Mouse (Mus musculus): ENCODE data around the gene Sds. TPM values are rescaled to one million over a fixed set of nuclear protein-coding genes. Genes with fewer than 3 reads are reported as not detected.
A peak's percentile ranks its signal among the peaks of the same experiment; 100 is the strongest.

Gene Sds
- polyA plus RNA-seq, 1 experiment = 5.2 TPM

DNA sequence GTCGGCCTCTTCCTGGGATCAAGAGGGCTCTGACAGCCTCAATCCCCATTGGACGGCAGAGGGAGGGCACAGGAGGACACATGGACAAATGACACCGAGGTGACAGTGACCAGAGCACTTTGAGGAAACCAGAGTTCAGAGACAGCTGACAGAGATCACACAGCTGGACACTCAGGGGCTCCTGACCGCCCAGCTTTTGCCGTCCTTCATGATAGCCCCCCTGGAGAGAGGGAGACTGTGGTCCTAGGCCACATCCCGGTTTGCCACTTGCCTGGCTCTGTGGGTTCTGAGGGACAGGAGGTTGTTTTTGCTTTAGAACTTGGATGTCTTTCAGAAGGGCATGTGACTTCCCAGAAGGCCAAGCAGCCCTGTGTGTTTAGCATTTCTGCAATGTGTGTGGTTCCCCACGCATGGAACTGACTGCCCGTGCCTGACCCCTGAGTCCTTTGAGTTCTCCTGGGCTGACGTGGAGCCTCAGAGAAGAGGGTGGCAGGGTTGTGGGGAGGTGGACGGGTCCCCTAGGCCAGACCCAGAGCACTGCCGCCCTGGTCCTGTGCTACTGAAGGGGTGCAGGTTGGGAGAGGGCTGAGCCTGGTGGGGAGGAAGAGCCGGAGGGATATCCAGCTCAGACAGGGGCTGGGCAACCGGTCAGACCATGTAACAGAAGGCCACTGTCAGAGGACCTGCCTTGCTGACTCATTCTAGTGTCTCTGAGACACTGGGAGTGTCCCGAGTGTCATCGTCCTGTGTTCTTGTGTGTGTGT is 40.1 kb downstream of the Sds start:
- Histone ChIP-seq H3K4me1 (ENCODE audit: control insufficient read depth, insufficient read depth, low read length) (peaks cover 1% of the 10 kb centered on the region; the same call in 1 of the 2 replicates), H3K27ac (ENCODE audit: control insufficient read depth, insufficient read depth, low read depth, low read length, poor library complexity) (peak overlapping the region; percentile 16), H3K4me3 (replicated peaks; ENCODE audit: control insufficient read depth, low read depth, low read length) (no peak overlapping the region)
- TF ChIP-seq CTCF (IDR thresholded peaks at IDR 0.05; ENCODE audit: control insufficient read depth, insufficient read depth, low read length) (no peak), POLR2A (IDR thresholded peaks at IDR 0.05; ENCODE audit: borderline replicate concordance, control insufficient read depth, low read depth, low read length) (no peak)
- 53% methylated on average over 15 of the region's 15 CpGs for WGBS

DNA sequence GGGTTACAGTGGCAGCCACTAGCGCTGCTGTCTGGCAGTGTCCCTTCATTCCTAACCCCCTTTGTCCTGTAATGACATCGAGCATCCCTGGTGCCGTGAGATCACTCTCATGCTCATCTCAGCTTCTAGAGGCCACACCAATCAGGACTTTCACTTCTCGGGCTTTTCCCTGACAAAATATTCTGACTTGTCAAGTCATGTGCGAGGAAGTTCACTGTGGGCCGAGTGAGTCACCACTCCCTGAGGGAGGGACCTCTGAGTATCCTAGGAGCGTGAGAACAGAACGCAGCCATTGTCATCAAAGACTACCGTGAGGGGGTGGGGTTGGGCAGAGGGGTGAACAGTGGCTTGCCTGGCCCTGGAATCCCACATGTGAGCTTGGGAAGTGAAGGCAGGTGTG is 41.2 kb downstream of the Sds start:
- 55% methylated on average over 9 of the region's 9 CpGs for WGBS
- peaks cover 1% of the 10 kb centered on the region; the same call in 1 of the 2 replicates for H3K4me1 ChIP-seq (ENCODE audit: control insufficient read depth, insufficient read depth, low read length)

DNA sequence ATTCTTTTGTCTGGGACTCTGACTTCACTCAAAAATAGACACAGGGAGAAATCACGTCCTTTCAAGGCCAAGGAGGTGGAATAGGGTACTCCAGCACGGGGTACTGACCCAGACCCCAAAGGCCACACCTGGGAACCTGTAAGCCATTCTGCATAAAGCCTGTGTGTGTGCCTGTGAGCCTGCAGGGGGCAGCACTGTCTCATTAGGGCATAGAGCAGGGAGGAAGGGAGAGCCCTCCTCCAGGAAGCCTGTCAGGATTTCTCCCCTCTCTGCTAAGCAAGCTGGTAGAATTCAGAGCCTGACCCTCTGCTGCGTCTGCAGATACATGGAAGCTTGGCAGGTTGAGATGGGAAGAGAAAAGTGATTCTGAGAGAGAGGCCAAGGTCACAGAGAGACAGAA is 46.3 kb downstream of the Sds start:
- H3K4me1 ChIP-seq (ENCODE audit: control insufficient read depth, insufficient read depth, low read length) = 0 out of 2 replicates have a peak, but pooled peaks cover 1% of the 10 kb centered on the region
- TF ChIP-seq POLR2A (IDR thresholded peaks at IDR 0.05; ENCODE audit: borderline replicate concordance, control insufficient read depth, low read depth, low read length) (no peak), CTCF (IDR thresholded peaks at IDR 0.05; ENCODE audit: control insufficient read depth, insufficient read depth, low read length) (peak; percentile 76)
- no peak overlapping the region for H3K4me3 ChIP-seq (replicated peaks; ENCODE audit: control insufficient read depth, low read depth, low read length)
- WGBS = 76% methylated on average over 3 of the region's 3 CpGs
- H3K27ac ChIP-seq (ENCODE audit: control insufficient read depth, insufficient read depth, low read depth, low read length, poor library complexity) = no peak overlapping the region

More for the DNA sequence above, 41.2 kb downstream of the Sds start:
- TF ChIP-seq CTCF (IDR thresholded peaks at IDR 0.05; ENCODE audit: control insufficient read depth, insufficient read depth, low read length) (no peak), POLR2A (IDR thresholded peaks at IDR 0.05; ENCODE audit: borderline replicate concordance, control insufficient read depth, low read depth, low read length) (no peak)
- Histone ChIP-seq H3K27ac (ENCODE audit: control insufficient read depth, insufficient read depth, low read depth, low read length, poor library complexity) (no peak overlapping the region), H3K4me3 (replicated peaks; ENCODE audit: control insufficient read depth, low read depth, low read length) (no peak overlapping the region)

GRCm38 (mm10) chr5:120524736-120525135 is 48.4 kb downstream of the Sds start:
- no peak overlapping the region for H3K27ac ChIP-seq (ENCODE audit: control insufficient read depth, insufficient read depth, low read depth, low read length, poor library complexity)
- H3K4me3 ChIP-seq (replicated peaks; ENCODE audit: control insufficient read depth, low read depth, low read length) = no peak overlapping the region
- TF ChIP-seq CTCF (IDR thresholded peaks at IDR 0.05; ENCODE audit: control insufficient read depth, insufficient read depth, low read length) (no peak), POLR2A (IDR thresholded peaks at IDR 0.05; ENCODE audit: borderline replicate concordance, control insufficient read depth, low read depth, low read length) (no peak)
- WGBS = 84% methylated on average over 2 of the region's 2 CpGs
- H3K4me1 ChIP-seq (ENCODE audit: control insufficient read depth, insufficient read depth, low read length) = peaks cover 1% of the 10 kb centered on the region; the same call in 1 of the 2 replicates

DNA sequence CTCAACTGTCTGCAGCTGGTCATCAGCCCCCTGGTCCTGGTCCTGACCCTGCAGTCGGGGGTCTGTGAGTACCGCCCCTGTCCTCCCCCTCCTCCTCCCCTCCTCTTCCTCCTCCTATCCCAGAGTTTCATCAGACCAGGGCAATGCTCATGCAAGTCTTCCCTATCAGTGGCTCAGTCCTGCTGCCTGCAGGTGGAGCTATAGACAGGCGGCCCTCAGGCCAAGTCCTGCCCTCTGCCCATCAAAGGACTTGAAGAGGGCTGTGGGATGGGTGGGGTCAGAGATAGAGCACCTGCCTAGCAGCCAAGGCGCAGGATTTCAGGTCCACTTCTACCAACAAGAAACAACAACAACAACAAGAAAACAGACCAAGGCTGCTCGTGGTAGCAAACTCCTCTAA is 49.4 kb downstream of the Sds start:
- Histone ChIP-seq H3K4me3 (replicated peaks; ENCODE audit: control insufficient read depth, low read depth, low read length) (no peak overlapping the region), H3K27ac (ENCODE audit: control insufficient read depth, insufficient read depth, low read depth, low read length, poor library complexity) (no peak overlapping the region), H3K4me1 (ENCODE audit: control insufficient read depth, insufficient read depth, low read length) (peaks cover 1% of the 10 kb centered on the region; the same call in 1 of the 2 replicates)
- TF ChIP-seq CTCF (IDR thresholded peaks at IDR 0.05; ENCODE audit: control insufficient read depth, insufficient read depth, low read length) = peak; percentile 63
- TF ChIP-seq POLR2A (IDR thresholded peaks at IDR 0.05; ENCODE audit: borderline replicate concordance, control insufficient read depth, low read depth, low read length) = no peak
- 58% methylated on average over 5 of the region's 5 CpGs for WGBS

DNA sequence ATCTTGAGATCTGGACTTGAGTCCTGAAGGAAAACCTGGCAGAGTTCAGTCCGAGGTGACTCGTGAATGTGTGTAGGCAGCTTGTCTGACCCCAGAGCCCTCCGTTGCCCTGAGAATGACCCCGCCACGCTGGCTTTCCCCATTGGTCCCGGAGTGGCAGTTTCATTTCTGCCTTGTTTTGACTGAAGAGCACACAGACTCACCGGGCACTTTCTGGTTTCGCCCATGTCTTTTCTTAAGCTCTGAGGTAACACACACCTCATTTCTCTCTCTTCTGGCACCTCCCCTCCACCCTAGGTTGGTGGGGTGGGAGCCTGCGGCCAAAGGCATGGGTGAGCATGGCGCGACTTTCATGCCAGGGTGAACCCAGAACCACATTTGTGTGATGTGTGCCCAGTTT is 50.0 kb downstream of the Sds start:
- Histone ChIP-seq H3K4me1 (ENCODE audit: control insufficient read depth, insufficient read depth, low read length) (peaks cover 1% of the 10 kb centered on the region; the same call in 1 of the 2 replicates), H3K27ac (ENCODE audit: control insufficient read depth, insufficient read depth, low read depth, low read length, poor library complexity) (peak overlapping the region; percentile 16; the same call in 1 of the 2 replicates), H3K4me3 (replicated peaks; ENCODE audit: control insufficient read depth, low read depth, low read length) (no peak overlapping the region)
- TF ChIP-seq POLR2A (IDR thresholded peaks at IDR 0.05; ENCODE audit: borderline replicate concordance, control insufficient read depth, low read depth, low read length) (no peak), CTCF (IDR thresholded peaks at IDR 0.05; ENCODE audit: control insufficient read depth, insufficient read depth, low read length) (no peak)
- WGBS = 55% methylated on average over 11 of the region's 11 CpGs

- no peak overlapping the region for H3K4me3 ChIP-seq (replicated peaks; ENCODE audit: control insufficient read depth, low read depth, low read length)
- no peak for TF ChIP-seq CTCF (IDR thresholded peaks at IDR 0.05; ENCODE audit: control insufficient read depth, insufficient read depth, low read length)
- no peak overlapping the region for H3K27ac ChIP-seq (ENCODE audit: control insufficient read depth, insufficient read depth, low read depth, low read length, poor library complexity)
- 21% methylated on average over 17 of the region's 20 CpGs for WGBS
- peaks cover 1% of the 10 kb centered on the region; the same call in 1 of the 2 replicates for H3K4me1 ChIP-seq (ENCODE audit: control insufficient read depth, insufficient read depth, low read length)
Measured at GRCm38 (mm10) chr5:120527296-120527964, 51.1 kb downstream of the Sds start.

GRCm38 (mm10) chr5:120531631-120532030 is 55.3 kb downstream of the Sds start:
- 84% methylated on average over 8 of the region's 8 CpGs for WGBS

More at GRCm38 (mm10) chr5:120531631-120532030, 55.3 kb downstream of the Sds start:
- H3K27ac ChIP-seq (ENCODE audit: control insufficient read depth, insufficient read depth, low read depth, low read length, poor library complexity) = no peak overlapping the region
- H3K4me3 ChIP-seq (replicated peaks; ENCODE audit: control insufficient read depth, low read depth, low read length) = no peak overlapping the region
- TF ChIP-seq CTCF (IDR thresholded peaks at IDR 0.05; ENCODE audit: control insufficient read depth, insufficient read depth, low read length) (no peak), POLR2A (IDR thresholded peaks at IDR 0.05; ENCODE audit: borderline replicate concordance, control insufficient read depth, low read depth, low read length) (no peak)
- peaks cover 1% of the 10 kb centered on the region; the same call in 1 of the 2 replicates for H3K4me1 ChIP-seq (ENCODE audit: control insufficient read depth, insufficient read depth, low read length)

Other genes with a start within 250 kb of the Sds start
- gene Lhx5, start 44.8 kb upstream of the Sds start, polyA plus RNA-seq (2011; ENCODE audit: insufficient read depth, insufficient read length, low replicate concordance, missing spikeins) = not detected in 2 replicates
- 11.6 and 13.0 TPM in 2 replicates for gene Sdsl, start 3.7 kb upstream of the Sds start, polyA plus RNA-seq (2011; ENCODE audit: insufficient read depth, insufficient read length, low replicate concordance, missing spikeins)
- 2.3 and 9.9 TPM in 2 replicates for gene Plbd2, start 27.1 kb downstream of the Sds start, polyA plus RNA-seq (2011; ENCODE audit: insufficient read depth, insufficient read length, low replicate concordance, missing spikeins)
- 18.8 and 45.1 TPM in 2 replicates for gene Slc8b1, start 34.6 kb downstream of the Sds start, polyA plus RNA-seq (2011; ENCODE audit: insufficient read depth, insufficient read length, low replicate concordance, missing spikeins)
- 34.6 and 46.7 TPM in 2 replicates for gene Tpcn1, start 112.1 kb downstream of the Sds start, polyA plus RNA-seq (2011; ENCODE audit: insufficient read depth, insufficient read length, low replicate concordance, missing spikeins)
- 3.7 and 7.2 TPM in 2 replicates for gene Iqcd, start 112.5 kb downstream of the Sds start, polyA plus RNA-seq (2011; ENCODE audit: insufficient read depth, insufficient read length, low replicate concordance, missing spikeins)
- 1.9 and 3.4 TPM in 2 replicates for gene Rita1, start 136.1 kb downstream of the Sds start, polyA plus RNA-seq (2011; ENCODE audit: insufficient read depth, insufficient read length, low replicate concordance, missing spikeins)
- 17.2 and 32.0 TPM in 2 replicates for gene Ddx54, start 136.2 kb downstream of the Sds start, polyA plus RNA-seq (2011; ENCODE audit: insufficient read depth, insufficient read length, low replicate concordance, missing spikeins)
- not detected in 2 replicates for gene Cfap73, start 157.7 kb downstream of the Sds start, polyA plus RNA-seq (2011; ENCODE audit: insufficient read depth, insufficient read length, low replicate concordance, missing spikeins)
- 1.6 and 4.6 TPM in 2 replicates for gene Rasal1, start 172.3 kb downstream of the Sds start, polyA plus RNA-seq (2011; ENCODE audit: insufficient read depth, insufficient read length, low replicate concordance, missing spikeins)
- 2.7 and 3.6 TPM in 2 replicates for gene Dtx1, start 235.4 kb downstream of the Sds start, polyA plus RNA-seq (2011; ENCODE audit: insufficient read depth, insufficient read length, low replicate concordance, missing spikeins)